Mouse (Mus musculus): Measurements from ENCODE around the gene Arpc2.

The Arpc2 gene

DNA sequence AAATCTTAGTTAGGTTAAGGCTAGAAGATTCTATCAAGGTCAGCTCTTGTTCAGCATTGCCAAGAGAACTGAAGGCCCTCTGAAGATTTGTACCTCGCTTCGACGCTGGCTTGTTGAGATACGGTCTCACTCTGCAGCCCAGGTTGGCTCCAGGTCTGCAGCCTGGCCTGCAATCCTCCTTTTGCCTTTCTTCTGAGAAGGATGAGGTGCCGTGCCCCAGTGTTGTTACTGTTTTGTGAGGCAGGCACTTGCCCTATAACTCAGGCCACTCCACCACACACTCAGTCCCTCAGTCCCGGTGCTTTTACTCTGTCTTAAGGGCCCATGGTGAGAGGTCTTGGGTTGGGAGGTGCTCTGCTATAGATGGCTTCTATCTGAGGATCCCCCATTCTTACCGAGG, 66.3 kb downstream of the Arpc2 start:
- WGBS: 78% methylated on average over 7 of the region's 7 CpGs

DNA sequence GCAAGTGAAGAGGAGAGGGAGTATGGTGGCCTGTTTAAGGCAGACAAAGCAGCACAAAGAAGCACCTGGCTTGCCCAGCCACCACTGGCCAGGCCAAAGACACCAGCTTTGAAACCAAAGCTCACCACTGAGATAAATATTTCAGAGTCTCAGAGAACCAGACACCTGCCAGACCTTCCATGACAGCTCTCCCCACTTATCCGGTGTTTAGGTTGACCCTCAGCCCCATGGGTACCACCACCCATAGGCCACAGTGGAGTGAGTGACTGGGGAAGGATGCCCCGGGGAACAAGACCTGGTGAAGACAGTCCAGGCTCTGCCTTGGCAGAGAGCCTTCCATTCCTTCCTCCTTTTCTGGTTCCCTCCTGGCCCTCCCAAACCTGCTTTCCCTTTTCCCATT, 67.0 kb downstream of the Arpc2 start:
- WGBS: 71% methylated on average over 2 of the region's 2 CpGs

GRCm38 (mm10) chr1:74303509-74304338, 67.8 kb downstream of the Arpc2 start:
- 4% methylated on average over 56 of the region's 56 CpGs for WGBS

DNA sequence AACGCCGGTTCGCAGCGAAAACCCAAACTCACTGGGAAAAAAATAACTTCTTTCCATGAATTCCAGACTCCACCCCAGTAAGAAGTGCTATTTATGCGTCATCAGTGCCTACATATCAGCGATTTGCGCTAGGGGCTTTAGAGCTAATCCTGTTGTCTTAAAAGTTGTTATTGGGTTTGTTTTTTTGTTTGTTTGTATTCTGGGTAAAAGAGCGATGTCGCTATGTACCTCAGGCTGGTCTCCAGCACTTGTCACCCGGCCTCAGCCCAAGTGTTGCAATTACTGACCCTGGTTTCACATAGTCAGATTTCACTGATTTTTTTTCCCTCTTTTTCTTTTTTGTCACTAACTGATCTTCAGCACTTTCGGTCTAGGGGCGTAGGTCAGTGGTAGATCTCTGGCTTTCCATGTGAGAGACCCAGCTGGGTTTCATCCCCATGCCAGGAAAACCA, 68.5 kb downstream of the Arpc2 start:
- WGBS: 21% methylated on average over 12 of the region's 12 CpGs

DNA sequence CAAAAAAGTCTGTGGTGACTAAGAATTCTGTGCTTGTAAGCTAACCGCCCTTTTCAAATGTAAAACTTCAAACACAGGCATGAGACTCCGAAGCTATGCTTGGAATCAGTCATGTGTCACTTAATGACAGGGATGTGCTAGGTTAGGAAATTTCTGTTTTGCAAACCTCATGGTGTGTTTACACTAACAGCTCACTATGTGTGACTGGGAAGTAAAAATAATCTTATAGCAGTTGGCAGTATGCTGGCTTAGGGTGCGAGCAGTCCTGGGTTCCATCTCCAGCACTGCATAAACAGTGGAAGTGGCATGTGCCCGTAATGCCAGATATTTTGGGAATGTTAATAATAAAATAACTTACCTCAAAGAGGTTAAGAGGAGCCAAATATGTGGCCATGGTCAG, 69.1 kb downstream of the Arpc2 start:
- WGBS: 73% methylated on average over 4 of the region's 4 CpGs

DNA sequence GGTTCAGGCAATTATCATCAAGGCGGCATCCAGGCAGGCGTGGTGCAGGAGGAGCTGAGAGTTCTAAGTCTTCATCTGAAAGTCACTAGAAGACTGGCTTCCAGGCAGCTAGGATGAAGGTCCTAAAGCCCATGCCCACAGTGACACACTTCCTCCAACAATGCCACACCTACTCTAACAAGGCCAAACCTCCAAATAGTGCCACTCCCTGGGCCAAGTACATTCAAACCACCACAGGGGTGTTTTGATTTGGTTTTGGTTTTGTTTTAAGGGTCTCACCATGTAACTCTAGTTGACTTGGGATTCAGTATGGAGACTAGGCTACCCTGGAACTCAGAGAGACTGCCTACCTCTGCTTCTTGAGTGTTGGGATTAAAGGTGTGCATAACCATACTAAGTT, 69.6 kb downstream of the Arpc2 start, which contains the start of gene Tmbim1:
Tmbim1 (minus strand) TSS at position 101 of the 400 bp plus-strand sequence.
- WGBS: 97% methylated on average over 2 of the region's 2 CpGs

GRCm38 (mm10) chr1:74307146-74307545, 71.3 kb downstream of the Arpc2 start:
- 100% methylated on average over 1 of the region's 1 CpGs for WGBS

DNA sequence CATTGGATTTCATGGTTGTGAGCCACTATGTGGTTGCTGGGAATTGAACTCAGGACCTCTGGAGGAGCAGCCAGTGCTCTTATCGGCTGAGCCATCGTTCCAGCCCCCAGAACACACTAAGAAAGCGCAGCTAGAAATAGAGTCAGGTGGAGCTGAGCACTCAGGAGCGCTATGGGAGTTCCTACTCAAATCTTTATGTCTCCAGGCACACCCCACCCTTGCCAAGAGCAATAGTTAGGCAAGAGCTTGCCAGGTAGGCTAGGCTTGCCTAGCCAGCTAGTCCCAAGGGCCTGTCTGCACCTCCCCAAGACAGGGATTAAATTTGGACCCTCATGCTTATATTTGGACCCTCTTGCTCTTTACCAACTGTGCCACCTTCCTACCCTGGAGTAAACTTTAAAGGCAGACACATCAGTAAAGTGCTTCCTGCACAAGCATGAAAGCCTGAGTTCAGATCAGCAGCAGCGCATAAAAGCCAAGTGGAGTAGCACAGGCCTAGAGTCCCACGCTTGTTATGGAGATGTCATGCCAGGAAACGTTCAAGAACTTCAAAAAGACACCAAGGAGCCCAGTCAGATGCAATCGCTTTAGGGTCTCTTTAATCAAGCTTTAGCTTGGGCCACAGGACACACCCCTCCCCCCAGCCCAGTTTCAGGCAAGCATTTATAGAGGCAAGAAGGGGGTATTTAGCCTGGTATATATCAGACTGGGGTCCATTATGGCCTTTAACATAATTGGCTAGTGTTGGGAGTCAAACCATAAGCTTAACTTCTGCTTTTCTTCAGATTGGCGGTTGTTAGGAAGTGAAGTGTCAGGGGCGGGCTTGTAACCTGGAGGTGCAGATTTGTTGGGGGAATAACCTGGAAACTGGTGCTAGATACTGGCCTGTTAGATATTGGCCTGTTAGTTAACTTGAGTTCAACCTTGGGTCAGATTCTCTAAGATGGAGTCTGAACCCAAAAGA, 72.4 kb downstream of the Arpc2 start:
- WGBS: 87% methylated on average over 10 of the region's 10 CpGs

GRCm38 (mm10) chr1:74309767-74310166, 73.9 kb downstream of the Arpc2 start:
- WGBS: 54% methylated on average over 3 of the region's 3 CpGs

DNA sequence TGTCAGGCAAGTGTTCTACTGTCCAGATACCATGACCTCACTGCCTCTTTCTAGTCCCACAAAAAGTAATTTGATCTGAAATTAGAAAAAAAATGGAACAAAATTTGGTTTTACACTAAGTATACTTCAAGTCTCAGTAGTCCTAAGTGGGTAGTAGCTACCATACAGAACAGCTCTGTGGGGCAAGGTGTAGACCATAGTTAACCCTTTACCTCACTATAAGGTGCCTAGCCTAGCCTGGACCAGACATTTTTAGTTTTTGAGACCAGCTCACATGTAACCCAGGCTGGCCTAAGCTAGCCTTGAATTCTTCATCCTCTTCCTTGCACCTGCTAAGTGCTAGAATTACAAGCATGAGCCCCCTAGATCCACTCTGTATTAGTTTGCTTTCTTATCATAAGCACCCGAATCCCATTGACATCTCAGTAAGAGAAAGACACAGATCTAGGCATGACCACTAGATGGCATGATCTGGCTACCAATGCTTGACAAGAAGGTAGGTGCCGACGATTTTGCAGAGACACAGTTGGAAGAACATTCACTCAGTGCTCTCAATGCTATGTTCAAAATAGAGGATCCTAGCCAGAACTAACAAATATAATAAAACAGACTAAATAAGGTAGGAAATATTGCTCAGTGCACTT, 77.3 kb downstream of the Arpc2 start:
- WGBS: 1% methylated on average over 3 of the region's 3 CpGs

DNA sequence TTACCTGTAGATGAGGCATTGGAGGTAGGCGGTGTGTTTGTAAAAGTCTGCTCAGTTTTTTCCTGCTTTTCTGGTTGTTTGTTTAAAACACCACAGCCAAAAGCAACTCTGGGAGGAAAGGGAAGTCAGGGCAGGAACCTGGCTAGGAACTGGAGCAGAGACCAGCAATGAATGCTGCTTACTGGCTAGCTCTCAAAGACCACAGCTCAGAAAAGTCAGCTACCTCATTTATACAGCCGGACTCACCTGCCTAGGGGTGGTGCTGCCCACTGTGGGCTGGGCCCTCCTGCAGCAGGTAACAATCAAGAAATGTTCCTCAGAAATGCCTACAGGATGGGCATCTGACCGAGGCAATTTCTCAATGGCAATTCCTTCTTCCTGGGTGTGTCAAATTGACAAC, 78.9 kb downstream of the Arpc2 start:
- 75% methylated on average over 3 of the region's 3 CpGs for WGBS

GRCm38 (mm10) chr1:74316114-74316827, 80.4 kb downstream of the Arpc2 start:
- 78% methylated on average over 4 of the region's 4 CpGs for WGBS

Measured in cerebral cortex, adult 2 months (tissue).